Mouse (Mus musculus) spleen, postnatal 10 days (tissue): ENCODE results near the gene Scoc.
"Not testable (repeated sequence)": the region's sequence is repeated elsewhere in the genome, so short reads cannot be mapped to it uniquely, and the experiment has no call there.

Experiments used
- DNase-seq, 2 experiments: peaks; one replicate each; pipeline ENCODE4 v3.0.0; 2021 to 2022; ENCODE audit warnings: low spot score in 2 of 2

Gene Scoc

GRCm38 (mm10) chr8:83458222-83458621 lies at the start of gene Scoc:
Gene Scoc, minus strand, starts transcription at chr8:83458391.
- no peak for DNase-seq

GRCm38 (mm10) chr8:83459606-83460005 lies 1.4 kb upstream of the Scoc start:
- DNase-seq = no peak

GRCm38 (mm10) chr8:83457121-83457520 lies 1.1 kb downstream of the Scoc start:
- DNase-seq = no peak

- peak in 1 of 2 experiments; percentile 18 for DNase-seq
Measured at GRCm38 (mm10) chr8:83451056-83451455, 7.1 kb downstream of the Scoc start.

- DNase-seq = peak; percentile 11 to 45
Measured at GRCm38 (mm10) chr8:83449960-83450359, 8.2 kb downstream of the Scoc start.

- DNase-seq = no peak
Measured at GRCm38 (mm10) chr8:83443052-83443400, 15.2 kb downstream of the Scoc start.

- DNase-seq = peak; percentile 92 to 98
Measured at GRCm38 (mm10) chr8:83442243-83443051, 15.7 kb downstream of the Scoc start.

GRCm38 (mm10) chr8:83441656-83442242 lies 16.4 kb downstream of the Scoc start:
- peak in 1 of 2 experiments; percentile 58 for DNase-seq

- no peak for DNase-seq
Measured at GRCm38 (mm10) chr8:83437077-83437476, 21.1 kb downstream of the Scoc start.

- DNase-seq = peak in 1 of 2 experiments; percentile 47
Measured at GRCm38 (mm10) chr8:83429071-83429524, 29.1 kb downstream of the Scoc start.

GRCm38 (mm10) chr8:83428621-83429020 lies 29.6 kb downstream of the Scoc start:
- not testable (repeated sequence) for DNase-seq

GRCm38 (mm10) chr8:83426949-83427348 lies 31.2 kb downstream of the Scoc start:
- no peak for DNase-seq

GRCm38 (mm10) chr8:83426104-83426759 lies 32.0 kb downstream of the Scoc start:
- DNase-seq = no peak

GRCm38 (mm10) chr8:83425202-83425601 lies 33.0 kb downstream of the Scoc start:
- DNase-seq = no peak

- DNase-seq = peak; percentile 38 to 75
Measured at GRCm38 (mm10) chr8:83423032-83423825, 35.0 kb downstream of the Scoc start.

- DNase-seq = no peak
Measured at GRCm38 (mm10) chr8:83421354-83421753, 36.8 kb downstream of the Scoc start.

- DNase-seq = no peak
Measured at GRCm38 (mm10) chr8:83418805-83419516, 39.2 kb downstream of the Scoc start.

- no peak for DNase-seq
Measured at GRCm38 (mm10) chr8:83417970-83418369, 40.2 kb downstream of the Scoc start.

GRCm38 (mm10) chr8:83416878-83417277 lies 41.3 kb downstream of the Scoc start:
- DNase-seq = no peak

GRCm38 (mm10) chr8:83408496-83408895 lies 49.7 kb downstream of the Scoc start:
- DNase-seq = no peak

- DNase-seq = peak in 1 of 2 experiments; percentile 36
Measured at GRCm38 (mm10) chr8:83406836-83407235, 51.4 kb downstream of the Scoc start.
